Mouse (Mus musculus) G1E (cell line): ENCODE measurements around the gene Pter.

Experiments used
- CTCF ChIP-seq: IDR thresholded peaks from 2 replicates; pipeline ENCODE4 v1.5.1; 2012; ENCODE audit warnings: low read depth, low read length, inconsistent platforms, mixed read lengths
- POLR2AphosphoS5 ChIP-seq: IDR thresholded peaks from 2 replicates; pipeline ENCODE4 v1.6.1; 2012; ENCODE audit warnings: low read depth, low read length, inconsistent platforms; ENCODE audit not compliant: insufficient replicate concordance

- TF ChIP-seq CTCF (no peak), POLR2AphosphoS5 (no peak)
Observed at GRCm38 (mm10) chr2:12978771-12979170, 54.9 kb downstream of the Pter start.
